Mouse (Mus musculus): ENCODE data around the gene Cdk11b. TPM values are rescaled to one million over a fixed set of nuclear protein-coding genes. Genes with fewer than 3 reads are reported as not detected.
"Not testable (repeated sequence)": the region's sequence is repeated elsewhere in the genome, so short reads cannot be mapped to it uniquely, and the experiment has no call there.

Cdk11b gene
- polyA plus RNA-seq, 1 experiment from 2014 or later: 46.7 TPM

DNA sequence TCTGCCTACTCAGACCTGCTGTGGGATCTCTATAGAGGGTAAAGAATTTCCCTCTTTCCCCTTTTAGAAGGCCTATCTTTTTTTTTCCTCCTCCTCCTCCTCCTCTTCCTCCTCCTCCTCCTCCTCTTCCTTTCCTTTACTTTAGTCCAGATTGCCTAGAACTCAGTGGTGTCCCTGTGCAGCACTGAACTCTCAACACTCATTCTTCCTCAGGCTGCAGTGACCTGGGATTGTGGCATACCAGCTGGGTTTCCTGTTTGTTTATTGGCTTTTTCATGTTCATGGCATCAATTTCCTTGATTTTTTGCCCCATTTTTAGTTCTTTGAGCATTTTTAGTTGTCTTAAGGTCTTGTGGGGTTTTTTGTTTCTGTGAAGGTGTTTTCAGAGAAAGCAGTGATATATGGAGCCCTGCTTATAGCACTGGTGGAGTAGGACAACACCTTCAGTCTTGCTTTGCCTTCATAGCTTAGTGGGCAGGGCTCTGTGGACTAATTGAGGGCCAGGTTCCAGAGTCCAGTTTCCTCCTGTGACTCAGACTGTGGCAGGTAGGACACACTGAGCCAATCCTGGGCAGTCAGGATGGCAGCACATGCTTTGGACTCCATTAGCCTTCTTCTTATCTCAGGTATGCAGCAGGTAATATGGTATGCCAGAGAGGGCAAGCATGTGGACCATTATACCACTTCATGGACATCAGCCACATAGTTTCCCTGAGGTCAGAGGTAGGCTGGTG, 11.3 kb downstream of the Cdk11b start:
- Histone ChIP-seq H3K27ac (ENCODE audit: low read depth, low read length) (no peak overlapping the region), H3K4me1 (ENCODE audit: control insufficient read depth, insufficient read depth, low read length) (no peaks in the 10 kb centered on the region), H3K27me3 (ENCODE audit: control insufficient read depth, insufficient read depth, low read length) (no peaks in the 10 kb centered on the region), H3K4me2 (ENCODE audit: low read depth, low read length) (no peak overlapping the region), H3K36me3 (ENCODE audit: control insufficient read depth, insufficient read depth, low read length) (peaks cover 63% of the 10 kb centered on the region), H3K9ac (replicated peaks; ENCODE audit: low read depth, low read length) (no peak overlapping the region), H3K4me3 (ENCODE audit: low read depth, low read length) (no peak overlapping the region), H3K9me3 (ENCODE audit: control insufficient read depth, low read length) (no peaks in the 10 kb centered on the region)
- no peak for ATAC-seq (ENCODE audit: low read depth)

DNA sequence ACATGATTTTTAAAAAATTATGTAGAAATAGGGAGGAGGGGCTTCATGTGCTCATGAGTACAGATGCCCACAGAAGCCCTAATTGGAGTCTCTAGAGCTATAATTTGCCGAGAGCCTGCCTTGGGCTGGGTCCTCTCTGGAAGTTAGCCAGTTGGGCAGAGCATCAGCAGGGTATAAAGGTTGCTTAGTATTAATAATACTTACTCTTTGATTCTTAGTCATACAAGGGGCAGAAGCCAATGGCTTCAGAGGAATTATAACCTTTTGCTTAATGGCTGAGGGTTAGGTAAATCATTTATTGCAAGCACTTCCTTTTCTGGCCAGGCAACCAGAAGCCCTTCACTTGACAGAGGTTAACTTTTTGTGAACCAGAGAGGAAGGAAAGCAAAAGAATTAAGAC, 18.9 kb downstream of the Cdk11b start:
- Histone ChIP-seq H3K27ac (ENCODE audit: low read depth, low read length) (no peak overlapping the region), H3K4me1 (ENCODE audit: control insufficient read depth, insufficient read depth, low read length) (no peaks in the 10 kb centered on the region), H3K4me2 (ENCODE audit: low read depth, low read length) (no peak overlapping the region), H3K9ac (replicated peaks; ENCODE audit: low read depth, low read length) (no peak overlapping the region), H3K36me3 (ENCODE audit: control insufficient read depth, insufficient read depth, low read length) (peaks cover 58% of the 10 kb centered on the region), H3K27me3 (ENCODE audit: control insufficient read depth, insufficient read depth, low read length) (no peaks in the 10 kb centered on the region), H3K9me3 (ENCODE audit: control insufficient read depth, low read length) (no peaks in the 10 kb centered on the region), H3K4me3 (ENCODE audit: low read depth, low read length) (no peak overlapping the region)
- 97% methylated on average over 1 of the region's 1 CpGs for WGBS
- ATAC-seq (ENCODE audit: low read depth): no peak

DNA sequence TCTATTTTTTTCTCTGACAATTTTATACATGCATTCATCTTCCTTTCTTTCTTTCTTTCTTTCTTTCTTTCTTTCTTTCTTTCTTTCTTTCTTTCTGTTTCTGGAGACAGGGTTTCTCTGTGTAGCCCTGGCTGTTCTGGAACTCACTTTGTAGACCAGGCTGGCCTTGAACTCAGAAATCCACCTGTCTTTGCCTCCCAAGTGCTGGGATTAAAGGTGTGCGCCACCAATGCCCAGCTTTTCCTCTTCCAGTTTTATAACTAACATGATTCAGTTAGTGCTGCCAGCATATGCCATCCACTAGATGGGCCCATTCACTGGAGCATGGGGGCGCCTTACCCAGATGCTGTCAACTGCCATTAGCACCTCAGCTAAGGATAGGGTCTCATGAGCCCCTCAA, 20.7 kb downstream of the Cdk11b start, which contains the start of gene Gm10563:
Gene Gm10563, minus strand, starts transcription at position 101 of the 400 bp plus-strand sequence.
- not testable (repeated sequence) for ATAC-seq (ENCODE audit: low read depth); H3K9ac ChIP-seq (replicated peaks; ENCODE audit: low read depth, low read length); H3K9me3 ChIP-seq (ENCODE audit: control insufficient read depth, low read length); H3K4me2 ChIP-seq (ENCODE audit: low read depth, low read length); H3K4me3 ChIP-seq (ENCODE audit: low read depth, low read length); H3K27ac ChIP-seq (ENCODE audit: low read depth, low read length); H3K27me3 ChIP-seq (ENCODE audit: control insufficient read depth, insufficient read depth, low read length); H3K4me1 ChIP-seq (ENCODE audit: control insufficient read depth, insufficient read depth, low read length)
- WGBS: 99% methylated on average over 2 of the region's 2 CpGs
- H3K36me3 ChIP-seq (ENCODE audit: control insufficient read depth, insufficient read depth, low read length): peaks cover 69% of the 10 kb centered on the region

DNA sequence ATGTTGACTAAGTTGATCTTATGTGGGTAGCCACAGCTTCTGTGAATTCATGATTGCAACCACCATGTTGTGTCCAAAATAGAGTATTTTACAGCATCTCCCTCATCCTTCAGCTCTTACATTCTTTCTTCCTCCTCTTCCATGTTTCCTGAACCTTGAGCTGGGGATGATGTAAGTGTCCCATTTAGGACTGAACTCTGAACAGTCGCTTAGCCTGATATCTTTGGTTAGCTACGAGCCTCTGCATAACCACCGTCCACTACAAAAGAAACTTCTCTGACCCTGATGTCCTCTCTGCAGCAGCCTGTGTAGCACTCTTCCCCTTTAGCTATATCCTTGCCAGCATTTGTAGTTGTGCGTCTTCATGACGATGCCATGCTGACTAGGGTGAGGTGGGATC, 21.1 kb downstream of the Cdk11b start:
- Histone ChIP-seq H3K4me2 (ENCODE audit: low read depth, low read length) (no peak overlapping the region), H3K27me3 (ENCODE audit: control insufficient read depth, insufficient read depth, low read length) (peaks cover under 1% of the 10 kb centered on the region; the same call in 1 of the 2 replicates), H3K9ac (replicated peaks; ENCODE audit: low read depth, low read length) (no peak overlapping the region), H3K9me3 (ENCODE audit: control insufficient read depth, low read length) (no peaks in the 10 kb centered on the region), H3K4me3 (ENCODE audit: low read depth, low read length) (no peak overlapping the region), H3K36me3 (ENCODE audit: control insufficient read depth, insufficient read depth, low read length) (peaks cover 69% of the 10 kb centered on the region), H3K27ac (ENCODE audit: low read depth, low read length) (no peak overlapping the region), H3K4me1 (ENCODE audit: control insufficient read depth, insufficient read depth, low read length) (no peaks in the 10 kb centered on the region)
- WGBS: 97% methylated on average over 5 of the region's 5 CpGs
- no peak for ATAC-seq (ENCODE audit: low read depth)

DNA sequence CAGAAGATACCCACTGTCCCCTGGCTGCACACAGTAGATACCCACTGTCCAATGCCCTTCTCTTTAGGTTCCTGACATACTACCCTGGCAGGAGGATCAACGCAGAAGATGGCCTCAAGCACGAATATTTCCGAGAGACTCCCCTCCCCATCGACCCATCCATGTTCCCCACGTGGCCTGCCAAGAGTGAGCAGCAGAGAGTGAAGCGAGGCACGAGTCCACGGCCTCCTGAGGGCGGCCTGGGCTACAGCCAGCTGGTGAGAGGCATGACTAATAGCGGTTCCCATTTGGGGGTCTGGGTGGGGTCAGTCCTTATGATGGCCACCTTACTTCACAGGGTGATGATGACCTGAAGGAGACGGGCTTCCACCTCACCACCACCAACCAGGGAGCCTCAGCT, 24.7 kb downstream of the Cdk11b start:
- no peak overlapping the region for H3K4me3 ChIP-seq (ENCODE audit: low read depth, low read length)
- H3K27me3 ChIP-seq (ENCODE audit: control insufficient read depth, insufficient read depth, low read length): peaks cover 33% of the 10 kb centered on the region
- H3K4me2 ChIP-seq (ENCODE audit: low read depth, low read length): no peak overlapping the region
- no peak overlapping the region for H3K9ac ChIP-seq (replicated peaks; ENCODE audit: low read depth, low read length)
- 96% methylated on average over 11 of the region's 11 CpGs for WGBS
- H3K4me1 ChIP-seq (ENCODE audit: control insufficient read depth, insufficient read depth, low read length): peaks cover 16% of the 10 kb centered on the region
- H3K27ac ChIP-seq (ENCODE audit: low read depth, low read length): no peak overlapping the region
- H3K9me3 ChIP-seq (ENCODE audit: control insufficient read depth, low read length): no peaks in the 10 kb centered on the region
- peaks cover 47% of the 10 kb centered on the region for H3K36me3 ChIP-seq (ENCODE audit: control insufficient read depth, insufficient read depth, low read length)
- no peak for ATAC-seq (ENCODE audit: low read depth)

DNA sequence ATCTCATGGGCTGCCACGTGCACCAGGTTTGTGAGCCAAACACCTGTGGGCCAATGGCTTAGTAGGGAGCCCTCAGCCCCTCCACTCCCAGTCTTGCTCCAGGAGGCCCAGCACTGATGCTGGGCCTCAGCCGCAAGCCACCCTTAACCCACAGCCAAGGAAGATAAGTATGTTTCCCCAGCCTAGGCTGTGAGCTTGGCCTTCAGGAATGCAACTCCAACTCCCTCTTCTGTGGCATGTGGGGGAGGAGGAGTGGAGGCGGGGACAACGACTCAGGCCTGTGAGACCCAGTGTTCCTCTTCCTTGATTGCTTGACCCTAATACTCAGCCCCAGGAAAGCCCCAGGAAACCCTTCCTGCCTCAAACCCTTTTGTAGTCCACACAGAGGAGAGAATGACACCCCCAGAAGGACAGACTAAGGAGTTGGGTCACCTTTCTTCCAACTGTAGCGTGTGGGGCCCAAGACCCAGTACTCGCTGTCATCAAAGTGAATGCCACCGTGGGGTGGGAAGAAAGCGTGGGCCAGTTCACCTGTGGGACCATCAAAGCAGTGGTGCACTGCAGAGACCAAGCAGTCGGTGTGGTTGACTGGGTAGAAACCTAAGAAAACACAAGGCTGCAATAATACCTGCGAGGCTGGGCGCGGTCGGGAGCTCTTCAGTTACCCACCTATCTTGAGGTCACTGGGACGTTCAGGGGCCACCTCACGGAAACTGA, 27.1 kb downstream of the Cdk11b start:
- Histone ChIP-seq H3K4me2 (ENCODE audit: low read depth, low read length) (no peak overlapping the region), H3K27ac (ENCODE audit: low read depth, low read length) (no peak overlapping the region), H3K9me3 (ENCODE audit: control insufficient read depth, low read length) (no peaks in the 10 kb centered on the region), H3K4me1 (ENCODE audit: control insufficient read depth, insufficient read depth, low read length) (peaks cover 22% of the 10 kb centered on the region), H3K36me3 (ENCODE audit: control insufficient read depth, insufficient read depth, low read length) (peaks cover 47% of the 10 kb centered on the region), H3K9ac (replicated peaks; ENCODE audit: low read depth, low read length) (no peak overlapping the region), H3K4me3 (ENCODE audit: low read depth, low read length) (no peak overlapping the region), H3K27me3 (ENCODE audit: control insufficient read depth, insufficient read depth, low read length) (peaks cover 55% of the 10 kb centered on the region)
- WGBS: 64% methylated on average over 15 of the region's 15 CpGs
- ATAC-seq (ENCODE audit: low read depth): no peak

DNA sequence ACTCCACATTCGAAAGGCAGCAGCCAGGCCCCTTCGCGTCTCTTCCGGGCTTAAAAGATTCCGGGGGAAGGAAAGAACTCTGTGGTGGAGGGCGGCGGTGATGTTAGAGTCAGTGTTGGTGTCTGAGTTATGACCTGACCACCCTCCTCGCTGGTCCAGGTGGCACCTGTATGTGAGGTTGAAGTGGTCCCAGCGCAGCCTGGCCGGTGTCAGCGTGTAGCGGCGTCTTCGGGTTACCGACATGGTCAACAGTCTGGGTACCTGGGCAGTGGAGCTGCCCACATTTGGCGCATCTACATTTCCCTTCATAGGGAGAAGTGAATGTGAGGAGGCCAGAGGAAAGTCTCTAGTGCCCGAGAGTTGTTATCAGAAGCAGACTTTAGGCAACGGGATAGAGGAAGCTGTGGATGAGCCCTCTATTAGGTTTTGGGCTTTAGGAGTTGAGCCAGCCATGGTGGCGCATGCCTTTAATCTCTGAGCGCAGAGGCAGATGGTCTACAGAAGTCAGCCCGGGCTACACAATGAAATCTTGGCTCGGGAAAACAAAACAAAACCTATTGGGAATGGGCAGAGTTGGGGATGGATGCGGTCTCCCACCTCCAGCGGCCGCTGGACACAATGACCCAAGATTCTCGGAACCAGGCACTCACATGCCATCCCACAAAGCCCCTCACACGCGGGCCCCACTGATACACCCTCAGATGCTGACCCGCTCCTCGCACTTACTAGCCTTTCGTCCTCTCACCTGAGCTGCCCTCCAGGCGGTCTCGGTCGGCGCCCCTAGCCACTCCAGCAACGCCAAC, 27.8 kb downstream of the Cdk11b start:
- H3K36me3 ChIP-seq (ENCODE audit: control insufficient read depth, insufficient read depth, low read length): peaks cover 41% of the 10 kb centered on the region
- ATAC-seq (ENCODE audit: low read depth): no peak

DNA sequence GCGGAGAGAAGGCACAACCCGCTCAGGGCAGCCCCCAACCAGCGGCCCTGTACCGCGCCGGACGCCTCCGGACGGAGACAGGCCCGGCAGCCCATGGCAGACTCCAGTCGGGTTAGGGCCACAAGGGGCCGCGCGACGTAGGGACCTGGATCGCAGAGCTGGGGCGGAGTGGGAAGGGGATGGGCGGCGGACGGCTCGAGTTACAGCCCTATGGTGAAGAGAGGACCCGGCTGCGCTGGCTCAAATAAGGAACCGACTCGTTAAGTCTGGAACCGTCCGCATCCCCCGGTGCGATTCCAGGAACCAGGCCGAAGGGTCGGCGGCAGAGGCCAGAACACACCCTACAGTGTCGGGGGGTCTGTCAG, 28.4 kb downstream of the Cdk11b start, which contains the start of gene Mmp23:
Gene Mmp23, minus strand, starts transcription at position 299 of the 365 bp plus-strand sequence.
- under 1% methylated on average over 33 of the region's 33 CpGs for WGBS
- no peaks in the 10 kb centered on the region for H3K9me3 ChIP-seq (ENCODE audit: control insufficient read depth, low read length)
- peaks cover 36% of the 10 kb centered on the region for H3K36me3 ChIP-seq (ENCODE audit: control insufficient read depth, insufficient read depth, low read length)
- ATAC-seq (ENCODE audit: low read depth): peak; percentile 35; the same call in 1 of the 2 replicates
- peak within 1 kb of the TSS; percentile 48 for H3K9ac ChIP-seq (replicated peaks; ENCODE audit: low read depth, low read length)
- H3K4me2 ChIP-seq (ENCODE audit: low read depth, low read length): peak within 1 kb of the TSS; percentile 63
- peaks cover 22% of the 10 kb centered on the region for H3K4me1 ChIP-seq (ENCODE audit: control insufficient read depth, insufficient read depth, low read length)
- peaks cover 55% of the 10 kb centered on the region for H3K27me3 ChIP-seq (ENCODE audit: control insufficient read depth, insufficient read depth, low read length)
- H3K4me3 ChIP-seq (ENCODE audit: low read depth, low read length): peak within 1 kb of the TSS; percentile 31
- no peak within 1 kb of the TSS for H3K27ac ChIP-seq (ENCODE audit: low read depth, low read length)

More for the DNA sequence above, 27.8 kb downstream of the Cdk11b start:
- WGBS: 20% methylated on average over 35 of the region's 36 CpGs
- Histone ChIP-seq H3K9me3 (ENCODE audit: control insufficient read depth, low read length) (no peaks in the 10 kb centered on the region), H3K4me1 (ENCODE audit: control insufficient read depth, insufficient read depth, low read length) (peaks cover 22% of the 10 kb centered on the region), H3K27me3 (ENCODE audit: control insufficient read depth, insufficient read depth, low read length) (peaks cover 55% of the 10 kb centered on the region), H3K4me2 (ENCODE audit: low read depth, low read length) (peak overlapping the region; percentile 63), H3K4me3 (ENCODE audit: low read depth, low read length) (peak overlapping the region; percentile 31), H3K9ac (replicated peaks; ENCODE audit: low read depth, low read length) (peak overlapping the region; percentile 48), H3K27ac (ENCODE audit: low read depth, low read length) (no peak overlapping the region)
